Mouse (Mus musculus): ENCODE measurements around the gene Net1. TPM values are rescaled to one million over a fixed set of nuclear protein-coding genes. Genes with fewer than 3 reads are reported as not detected.

Gene Net1
- polyA plus RNA-seq, 1 experiment from 2014 or later: 31.9 TPM

DNA sequence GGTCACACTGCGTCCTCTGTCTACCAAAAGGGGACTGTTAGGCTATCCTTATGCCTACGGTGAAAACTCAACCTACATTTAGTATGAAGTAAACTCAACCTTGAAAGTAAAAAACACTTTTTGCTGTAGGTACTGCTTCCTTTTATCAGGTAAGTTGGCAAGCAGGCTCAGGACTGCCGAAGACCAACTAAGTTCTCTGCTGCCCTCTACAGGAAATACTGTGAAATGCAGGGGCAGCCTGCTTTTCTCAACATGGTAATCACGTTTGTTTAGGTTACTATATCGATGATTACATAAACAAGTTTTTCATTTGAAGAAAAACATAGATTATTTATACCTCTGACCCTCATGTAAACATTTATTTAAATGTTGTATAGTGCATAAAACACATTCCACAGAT is 21.1 kb downstream of the Net1 start:
- ATAC-seq (ENCODE audit: insufficient number of reproducible peaks, insufficient read depth, low FRiP score, low read depth): no peak

DNA sequence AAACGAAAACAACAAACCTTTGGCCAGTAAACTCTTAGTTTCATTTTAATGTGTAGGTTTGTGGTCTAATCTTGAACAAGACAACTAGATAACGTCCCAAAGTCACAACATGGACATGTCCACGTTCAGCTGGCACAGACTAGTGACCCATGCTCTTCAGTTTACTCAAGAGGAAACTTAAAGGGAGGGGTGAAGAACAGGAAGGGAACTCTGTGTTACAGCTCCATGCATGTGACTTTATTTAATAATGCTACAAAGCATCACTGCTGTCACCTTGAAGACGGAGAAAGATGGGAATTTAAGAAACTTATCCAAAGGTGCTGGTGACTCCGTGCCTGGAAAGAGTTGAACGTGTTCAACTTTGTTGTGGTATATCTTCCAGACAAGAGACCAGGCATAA is 22.0 kb downstream of the Net1 start:
- no peak for ATAC-seq (ENCODE audit: insufficient number of reproducible peaks, insufficient read depth, low FRiP score, low read depth)
- 83% methylated on average over 6 of the region's 6 CpGs for WGBS
- H3K27ac ChIP-seq (replicated peaks in 1 of 2; ENCODE audit: control insufficient read depth in 1 of 2, insufficient read depth in 1 of 2, low read depth in 2 of 2, low read length in 2 of 2): no peak overlapping the region
- H3K4me2 ChIP-seq (ENCODE audit: low read length): no peak overlapping the region
- H3K9ac ChIP-seq (ENCODE audit: low read length): no peak overlapping the region
- H3K36me3 ChIP-seq (ENCODE audit: control insufficient read depth, insufficient read depth, low read length): peaks cover 5% of the 10 kb centered on the region; the same call in 1 of the 2 replicates
- no peaks in the 10 kb centered on the region for H3K27me3 ChIP-seq (ENCODE audit: control insufficient read depth, insufficient read depth, low read length)
- H3K9me3 ChIP-seq (ENCODE audit: control insufficient read depth, low read length): no peaks in the 10 kb centered on the region
- H3K4me1 ChIP-seq (ENCODE audit: control insufficient read depth in 2 of 2, insufficient read depth in 2 of 2, low read length in 2 of 2): peaks cover 3 to 10% of the 10 kb centered on the region in 2 experiments; a peak in 3 of 4 replicates
- H3K4me3 ChIP-seq (ENCODE audit: control insufficient read depth in 1 of 2, insufficient read depth in 1 of 2, low read depth in 1 of 2, low read length in 2 of 2): no peak overlapping the region

More for the DNA sequence above, 21.1 kb downstream of the Net1 start:
- no peak overlapping the region for H3K4me3 ChIP-seq (ENCODE audit: control insufficient read depth in 1 of 2, insufficient read depth in 1 of 2, low read depth in 1 of 2, low read length in 2 of 2)
- 34% methylated on average over 5 of the region's 5 CpGs for WGBS
- peaks cover 5% of the 10 kb centered on the region; the same call in 1 of the 2 replicates for H3K36me3 ChIP-seq (ENCODE audit: control insufficient read depth, insufficient read depth, low read length)
- no peak overlapping the region for H3K4me2 ChIP-seq (ENCODE audit: low read length)
- no peak overlapping the region for H3K27ac ChIP-seq (replicated peaks in 1 of 2; ENCODE audit: control insufficient read depth in 1 of 2, insufficient read depth in 1 of 2, low read depth in 2 of 2, low read length in 2 of 2)
- H3K9ac ChIP-seq (ENCODE audit: low read length): no peak overlapping the region
- no peaks in the 10 kb centered on the region for H3K27me3 ChIP-seq (ENCODE audit: control insufficient read depth, insufficient read depth, low read length)
- H3K4me1 ChIP-seq (ENCODE audit: control insufficient read depth in 2 of 2, insufficient read depth in 2 of 2, low read length in 2 of 2): peaks cover 0 to 4% of the 10 kb centered on the region in 2 experiments; a peak in 3 of 4 replicates
- no peaks in the 10 kb centered on the region for H3K9me3 ChIP-seq (ENCODE audit: control insufficient read depth, low read length)

DNA sequence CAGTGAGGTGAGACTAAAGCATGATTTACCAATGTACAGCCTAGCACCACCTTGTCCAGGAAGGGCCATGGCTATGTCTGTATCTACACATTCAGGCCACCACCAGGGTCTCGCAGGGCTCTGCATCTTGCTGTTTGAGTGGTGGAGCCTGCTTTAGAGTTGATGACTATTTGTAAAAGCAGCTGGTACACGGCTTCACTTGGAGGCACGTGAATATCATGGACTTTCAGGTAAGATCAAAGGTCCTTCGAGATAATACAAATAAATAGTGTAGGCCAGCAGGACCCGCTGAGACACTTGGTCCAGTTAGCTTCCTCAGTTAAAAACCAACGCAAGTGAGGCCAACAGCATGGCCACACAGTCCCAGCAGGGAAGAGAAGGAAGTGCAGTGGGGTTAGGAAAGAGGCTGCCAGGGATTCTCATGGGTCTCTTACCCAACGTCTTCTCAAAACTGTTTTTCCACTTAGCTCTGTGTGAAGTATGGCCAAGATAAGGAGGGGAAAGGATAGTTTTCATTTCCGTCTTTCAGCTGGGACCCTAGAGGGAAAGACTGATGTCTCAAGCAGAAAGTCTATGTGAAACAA is 22.5 kb downstream of the Net1 start:
- H3K9ac ChIP-seq (ENCODE audit: low read length): no peak overlapping the region
- H3K4me1 ChIP-seq (ENCODE audit: control insufficient read depth in 2 of 2, insufficient read depth in 2 of 2, low read length in 2 of 2): peaks cover 3 to 10% of the 10 kb centered on the region in 2 experiments; a peak in 3 of 4 replicates
- no peak overlapping the region for H3K27ac ChIP-seq (replicated peaks in 1 of 2; ENCODE audit: control insufficient read depth in 1 of 2, insufficient read depth in 1 of 2, low read depth in 2 of 2, low read length in 2 of 2)
- H3K27me3 ChIP-seq (ENCODE audit: control insufficient read depth, insufficient read depth, low read length): no peaks in the 10 kb centered on the region
- no peak overlapping the region for H3K4me3 ChIP-seq (ENCODE audit: control insufficient read depth in 1 of 2, insufficient read depth in 1 of 2, low read depth in 1 of 2, low read length in 2 of 2)
- ATAC-seq (ENCODE audit: insufficient number of reproducible peaks, insufficient read depth, low FRiP score, low read depth): no peak
- H3K36me3 ChIP-seq (ENCODE audit: control insufficient read depth, insufficient read depth, low read length): peaks cover 5% of the 10 kb centered on the region; the same call in 1 of the 2 replicates
- H3K4me2 ChIP-seq (ENCODE audit: low read length): no peak overlapping the region
- 72% methylated on average over 8 of the region's 8 CpGs for WGBS
- H3K9me3 ChIP-seq (ENCODE audit: control insufficient read depth, low read length): no peaks in the 10 kb centered on the region

DNA sequence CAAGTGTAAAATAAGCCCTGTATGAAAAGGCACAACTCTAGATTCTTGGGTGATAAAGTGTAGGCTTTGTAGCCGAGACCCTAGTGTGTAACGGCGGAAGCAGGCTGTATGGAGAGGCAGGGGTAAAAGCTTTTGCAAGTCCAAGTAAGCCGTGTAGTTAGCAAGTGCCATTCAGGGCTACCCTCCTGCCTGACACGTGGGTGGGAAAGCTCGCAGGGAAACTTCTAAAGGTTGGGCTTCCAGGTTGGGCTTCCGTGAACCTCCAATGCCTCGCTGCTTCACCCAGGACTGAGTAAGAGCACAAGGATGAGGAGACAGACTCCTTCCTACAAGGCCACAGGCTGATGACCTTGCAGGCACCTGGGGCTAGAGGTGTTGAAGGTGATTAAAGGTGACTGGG is 23.5 kb downstream of the Net1 start:
- H3K4me3 ChIP-seq (ENCODE audit: control insufficient read depth in 1 of 2, insufficient read depth in 1 of 2, low read depth in 1 of 2, low read length in 2 of 2): no peak overlapping the region
- no peak overlapping the region for H3K4me2 ChIP-seq (ENCODE audit: low read length)
- peaks cover 3 to 13% of the 10 kb centered on the region in 2 experiments; a peak in 3 of 4 replicates for H3K4me1 ChIP-seq (ENCODE audit: control insufficient read depth in 2 of 2, insufficient read depth in 2 of 2, low read length in 2 of 2)
- peaks cover 4% of the 10 kb centered on the region; the same call in 1 of the 2 replicates for H3K36me3 ChIP-seq (ENCODE audit: control insufficient read depth, insufficient read depth, low read length)
- no peak overlapping the region for H3K9ac ChIP-seq (ENCODE audit: low read length)
- no peak overlapping the region for H3K27ac ChIP-seq (replicated peaks in 1 of 2; ENCODE audit: control insufficient read depth in 1 of 2, insufficient read depth in 1 of 2, low read depth in 2 of 2, low read length in 2 of 2)
- no peaks in the 10 kb centered on the region for H3K9me3 ChIP-seq (ENCODE audit: control insufficient read depth, low read length)
- no peak for ATAC-seq (ENCODE audit: insufficient number of reproducible peaks, insufficient read depth, low FRiP score, low read depth)
- no peaks in the 10 kb centered on the region for H3K27me3 ChIP-seq (ENCODE audit: control insufficient read depth, insufficient read depth, low read length)
- 66% methylated on average over 8 of the region's 8 CpGs for WGBS

DNA sequence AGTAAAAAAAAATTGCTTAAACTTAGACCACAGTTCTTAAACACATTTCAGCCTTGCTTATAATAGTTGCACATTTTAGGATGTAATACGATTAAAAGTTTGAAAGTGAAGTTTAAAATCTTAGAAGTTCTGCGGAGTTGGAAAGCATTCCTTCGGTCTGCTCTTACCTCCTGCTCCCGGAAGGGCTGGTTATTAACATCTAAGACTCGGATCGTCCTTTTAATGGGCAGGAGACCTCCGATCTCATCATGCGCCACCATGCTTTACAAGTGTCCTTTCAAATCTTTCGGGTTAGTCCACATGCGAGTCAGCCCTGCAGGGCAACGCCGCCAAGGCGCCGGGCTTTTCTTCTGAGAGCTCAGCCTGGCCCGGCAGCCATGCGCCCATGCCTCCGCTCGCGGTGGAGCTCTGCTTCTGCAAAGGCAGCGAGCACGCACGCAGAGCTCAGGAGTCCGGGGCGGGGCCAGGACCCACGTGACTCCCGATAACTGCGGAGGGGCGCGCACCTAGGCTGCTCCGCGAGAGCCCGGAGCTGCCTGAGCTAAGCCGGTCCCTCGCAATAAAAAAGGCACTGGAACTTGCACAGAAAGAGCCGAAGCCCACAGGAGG is 24.8 kb downstream of the Net1 start:
- peak; percentile 98 for ATAC-seq (ENCODE audit: insufficient number of reproducible peaks, insufficient read depth, low FRiP score, low read depth)

DNA sequence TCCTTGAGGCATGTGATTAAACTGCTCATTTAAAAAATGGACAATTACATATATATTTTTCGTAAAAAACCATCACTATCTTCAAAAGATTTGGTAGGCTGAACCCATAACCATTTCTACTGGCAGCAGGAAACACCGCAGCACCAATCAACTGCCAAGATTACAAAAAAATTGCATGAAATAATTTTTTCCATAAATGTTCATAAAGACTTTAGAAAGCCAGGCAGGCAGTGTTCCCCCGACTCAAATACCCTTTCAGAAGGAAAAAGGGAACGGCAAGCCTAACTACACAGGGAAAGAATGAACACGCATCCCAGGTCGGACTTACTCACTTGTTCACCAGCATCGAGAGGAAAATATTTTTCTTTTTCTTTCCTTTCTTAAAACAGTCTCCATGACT is 25.4 kb downstream of the Net1 start:
- peak overlapping the region; percentile 85 for H3K9ac ChIP-seq (ENCODE audit: low read length)
- peak overlapping the region; percentile 56 to 91 for H3K4me3 ChIP-seq (ENCODE audit: control insufficient read depth in 1 of 2, insufficient read depth in 1 of 2, low read depth in 1 of 2, low read length in 2 of 2)
- no peak for ATAC-seq (ENCODE audit: insufficient number of reproducible peaks, insufficient read depth, low FRiP score, low read depth)
- peaks cover 13% of the 10 kb centered on the region for H3K36me3 ChIP-seq (ENCODE audit: control insufficient read depth, insufficient read depth, low read length)
- WGBS: 8% methylated on average over 7 of the region's 7 CpGs
- no peaks in the 10 kb centered on the region for H3K9me3 ChIP-seq (ENCODE audit: control insufficient read depth, low read length)
- peak overlapping the region in 1 of 2 experiments; percentile 3; a peak in 1 of 4 replicates for H3K27ac ChIP-seq (replicated peaks in 1 of 2; ENCODE audit: control insufficient read depth in 1 of 2, insufficient read depth in 1 of 2, low read depth in 2 of 2, low read length in 2 of 2)
- H3K27me3 ChIP-seq (ENCODE audit: control insufficient read depth, insufficient read depth, low read length): no peaks in the 10 kb centered on the region
- H3K4me1 ChIP-seq (ENCODE audit: control insufficient read depth in 2 of 2, insufficient read depth in 2 of 2, low read length in 2 of 2): peaks cover 3 to 13% of the 10 kb centered on the region in 2 experiments; a peak in 3 of 4 replicates
- H3K4me2 ChIP-seq (ENCODE audit: low read length): peak overlapping the region; percentile 74

More for the DNA sequence above, 24.8 kb downstream of the Net1 start:
- peaks cover 6% of the 10 kb centered on the region for H3K36me3 ChIP-seq (ENCODE audit: control insufficient read depth, insufficient read depth, low read length)
- H3K4me1 ChIP-seq (ENCODE audit: control insufficient read depth in 2 of 2, insufficient read depth in 2 of 2, low read length in 2 of 2): peaks cover 3 to 13% of the 10 kb centered on the region in 2 experiments; a peak in 3 of 4 replicates
- peak overlapping the region; percentile 85 for H3K9ac ChIP-seq (ENCODE audit: low read length)
- H3K4me2 ChIP-seq (ENCODE audit: low read length): peak overlapping the region; percentile 74
- WGBS: under 1% methylated on average over 35 of the region's 35 CpGs
- no peaks in the 10 kb centered on the region for H3K9me3 ChIP-seq (ENCODE audit: control insufficient read depth, low read length)
- H3K27ac ChIP-seq (replicated peaks in 1 of 2; ENCODE audit: control insufficient read depth in 1 of 2, insufficient read depth in 1 of 2, low read depth in 2 of 2, low read length in 2 of 2): peak overlapping the region; percentile 81 to 82
- peak overlapping the region; percentile 56 to 91 for H3K4me3 ChIP-seq (ENCODE audit: control insufficient read depth in 1 of 2, insufficient read depth in 1 of 2, low read depth in 1 of 2, low read length in 2 of 2)
- H3K27me3 ChIP-seq (ENCODE audit: control insufficient read depth, insufficient read depth, low read length): no peaks in the 10 kb centered on the region

DNA sequence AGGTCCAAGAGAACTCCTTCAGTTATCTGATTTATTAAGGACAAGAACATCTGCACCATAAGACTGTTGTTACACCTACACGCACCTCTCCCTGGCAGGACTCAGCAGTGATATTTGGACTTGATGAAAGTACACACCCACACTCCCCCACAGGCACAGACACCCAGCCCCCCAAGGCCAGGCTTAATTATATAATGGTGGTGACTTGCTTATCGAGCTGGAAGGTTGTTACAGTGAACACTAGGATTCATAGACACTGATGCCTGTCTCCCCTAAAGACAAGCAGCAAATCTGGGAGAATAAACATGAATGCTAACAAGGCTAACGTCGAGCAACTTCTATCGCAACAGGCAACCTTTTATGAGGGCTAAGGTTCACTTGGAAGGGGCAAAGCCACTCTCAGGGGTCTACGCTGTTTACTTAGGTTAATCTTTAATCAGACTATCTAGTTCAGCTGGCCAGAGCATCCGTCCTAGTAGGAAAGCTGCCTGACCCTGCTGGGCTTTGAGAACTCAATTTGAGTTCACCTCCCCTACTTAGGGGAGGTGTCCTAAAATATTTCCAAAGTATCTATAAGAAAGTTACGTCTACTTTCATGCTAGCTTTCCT is 26.4 kb downstream of the Net1 start:
- H3K36me3 ChIP-seq (ENCODE audit: control insufficient read depth, insufficient read depth, low read length): peaks cover 23% of the 10 kb centered on the region
- H3K27me3 ChIP-seq (ENCODE audit: control insufficient read depth, insufficient read depth, low read length): no peaks in the 10 kb centered on the region
- H3K4me2 ChIP-seq (ENCODE audit: low read length): peak overlapping the region; percentile 74
- H3K4me1 ChIP-seq (ENCODE audit: control insufficient read depth in 2 of 2, insufficient read depth in 2 of 2, low read length in 2 of 2): peaks cover 3 to 13% of the 10 kb centered on the region in 2 experiments; a peak in 3 of 4 replicates
- no peak for ATAC-seq (ENCODE audit: insufficient number of reproducible peaks, insufficient read depth, low FRiP score, low read depth)
- 44% methylated on average over 8 of the region's 8 CpGs for WGBS
- peak overlapping the region; percentile 85 for H3K9ac ChIP-seq (ENCODE audit: low read length)
- peak overlapping the region; percentile 7 to 56; a peak in 3 of 4 replicates for H3K4me3 ChIP-seq (ENCODE audit: control insufficient read depth in 1 of 2, insufficient read depth in 1 of 2, low read depth in 1 of 2, low read length in 2 of 2)
- H3K9me3 ChIP-seq (ENCODE audit: control insufficient read depth, low read length): no peaks in the 10 kb centered on the region
- H3K27ac ChIP-seq (replicated peaks in 1 of 2; ENCODE audit: control insufficient read depth in 1 of 2, insufficient read depth in 1 of 2, low read depth in 2 of 2, low read length in 2 of 2): no peak overlapping the region
